Mouse (Mus musculus): ENCODE results near the gene Zfp648. TPM values are rescaled to one million over a fixed set of nuclear protein-coding genes. Genes with fewer than 3 reads are reported as not detected.

Zfp648 gene
- polyA plus RNA-seq, 1 experiment, result not detected

DNA sequence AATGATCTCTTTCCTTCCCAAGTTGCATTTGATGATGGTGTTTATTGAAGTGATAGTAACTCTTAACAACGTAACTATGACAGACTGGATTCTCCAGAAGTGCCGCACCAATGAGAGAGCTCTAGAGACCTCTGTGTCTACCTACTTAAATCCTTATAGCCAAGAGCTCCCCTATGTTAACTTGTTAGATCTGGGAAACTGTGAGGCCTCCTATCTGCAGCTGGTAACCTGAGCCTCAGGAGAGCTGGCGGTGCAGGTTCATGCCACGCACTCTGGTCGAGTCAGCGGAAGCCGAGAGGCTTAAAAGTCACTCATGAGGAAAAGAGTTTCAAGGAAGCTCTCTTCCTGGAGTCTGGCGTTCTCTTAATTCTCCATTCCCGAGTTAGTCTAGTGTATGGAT lies 33.8 kb downstream of the Zfp648 start:
- Histone ChIP-seq H3K4me3 (ENCODE audit: control insufficient read depth, insufficient read depth, low read length) (no peak overlapping the region), H3K4me1 (replicated peaks; ENCODE audit: control insufficient read depth, insufficient read depth, low read length) (no peaks in the 10 kb centered on the region), H3K27ac (ENCODE audit: control insufficient read depth, insufficient read depth, low read length) (no peak overlapping the region), H3K36me3 (ENCODE audit: control insufficient read depth, insufficient read depth, low read length) (no peaks in the 10 kb centered on the region), H3K27me3 (ENCODE audit: control insufficient read depth, insufficient read depth, low read length) (no peaks in the 10 kb centered on the region)
- WGBS, result 93% methylated on average over 9 of the region's 9 CpGs
- no peak for TF ChIP-seq CTCF (IDR thresholded peaks at IDR 0.05; ENCODE audit: borderline replicate concordance, control insufficient read depth, extremely low read depth, insufficient read depth, low read length, poor library complexity)
- no peak for TF ChIP-seq POLR2A (IDR thresholded peaks at IDR 0.05; ENCODE audit: control insufficient read depth, extremely low read depth, insufficient read depth, low read length, poor library complexity)
- no peak for DNase-seq

DNA sequence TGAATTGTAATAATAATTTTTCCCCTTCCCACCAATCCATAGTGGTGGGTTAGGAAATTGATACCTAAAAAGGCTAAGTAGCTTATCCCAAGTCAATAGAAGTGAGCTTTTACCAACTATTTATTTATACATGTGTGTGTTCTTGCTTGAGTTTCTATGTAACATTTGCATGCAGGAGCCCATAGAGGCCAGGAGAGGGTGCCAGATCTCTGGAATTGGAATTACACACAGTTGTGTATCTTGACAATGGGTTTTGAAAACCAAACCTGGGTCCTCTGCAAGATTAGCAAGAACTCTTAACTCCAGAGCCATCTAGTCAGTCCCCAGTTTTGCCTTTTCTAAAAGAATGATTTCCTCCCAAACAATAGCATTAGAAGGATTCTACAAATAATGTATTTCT lies 37.9 kb downstream of the Zfp648 start:
- no peak for TF ChIP-seq CTCF (IDR thresholded peaks at IDR 0.05; ENCODE audit: borderline replicate concordance, control insufficient read depth, extremely low read depth, insufficient read depth, low read length, poor library complexity)
- no peak for TF ChIP-seq POLR2A (IDR thresholded peaks at IDR 0.05; ENCODE audit: control insufficient read depth, extremely low read depth, insufficient read depth, low read length, poor library complexity)
- no peak for DNase-seq

DNA sequence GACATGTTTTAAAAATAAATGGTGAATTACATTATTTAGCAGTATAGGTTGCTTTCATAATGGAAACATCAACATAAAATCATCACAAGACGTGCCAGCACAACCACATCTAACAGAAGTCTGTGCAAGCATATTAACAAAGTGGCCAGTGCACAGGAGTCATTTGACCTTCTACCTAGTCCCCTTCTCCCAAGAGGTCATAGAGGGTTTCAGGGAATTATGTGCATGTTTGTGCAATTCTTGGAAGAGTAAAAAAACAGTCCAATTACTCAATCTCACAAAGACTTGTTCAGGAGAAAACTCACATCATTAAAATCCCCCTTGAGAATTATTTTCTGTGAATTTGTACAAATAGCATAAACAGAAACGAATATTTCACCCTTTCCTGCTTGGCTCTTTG lies 50.2 kb downstream of the Zfp648 start:
- Histone ChIP-seq H3K4me1 (replicated peaks; ENCODE audit: control insufficient read depth, insufficient read depth, low read length) (no peaks in the 10 kb centered on the region), H3K36me3 (ENCODE audit: control insufficient read depth, insufficient read depth, low read length) (no peaks in the 10 kb centered on the region), H3K27me3 (ENCODE audit: control insufficient read depth, insufficient read depth, low read length) (no peaks in the 10 kb centered on the region), H3K4me3 (ENCODE audit: control insufficient read depth, insufficient read depth, low read length) (no peak overlapping the region), H3K27ac (ENCODE audit: control insufficient read depth, insufficient read depth, low read length) (no peak overlapping the region)
- TF ChIP-seq POLR2A (IDR thresholded peaks at IDR 0.05; ENCODE audit: control insufficient read depth, extremely low read depth, insufficient read depth, low read length, poor library complexity), result no peak
- no peak for TF ChIP-seq CTCF (IDR thresholded peaks at IDR 0.05; ENCODE audit: borderline replicate concordance, control insufficient read depth, extremely low read depth, insufficient read depth, low read length, poor library complexity)
- WGBS, result 83% methylated on average over 2 of the region's 2 CpGs
- no peak for DNase-seq

More for the DNA sequence above, 37.9 kb downstream of the Zfp648 start:
- no peaks in the 10 kb centered on the region for H3K27me3 ChIP-seq (ENCODE audit: control insufficient read depth, insufficient read depth, low read length)
- no peaks in the 10 kb centered on the region for H3K36me3 ChIP-seq (ENCODE audit: control insufficient read depth, insufficient read depth, low read length)
- no peak overlapping the region for H3K27ac ChIP-seq (ENCODE audit: control insufficient read depth, insufficient read depth, low read length)
- no peak overlapping the region for H3K4me3 ChIP-seq (ENCODE audit: control insufficient read depth, insufficient read depth, low read length)
- H3K4me1 ChIP-seq (replicated peaks; ENCODE audit: control insufficient read depth, insufficient read depth, low read length), result no peaks in the 10 kb centered on the region

DNA sequence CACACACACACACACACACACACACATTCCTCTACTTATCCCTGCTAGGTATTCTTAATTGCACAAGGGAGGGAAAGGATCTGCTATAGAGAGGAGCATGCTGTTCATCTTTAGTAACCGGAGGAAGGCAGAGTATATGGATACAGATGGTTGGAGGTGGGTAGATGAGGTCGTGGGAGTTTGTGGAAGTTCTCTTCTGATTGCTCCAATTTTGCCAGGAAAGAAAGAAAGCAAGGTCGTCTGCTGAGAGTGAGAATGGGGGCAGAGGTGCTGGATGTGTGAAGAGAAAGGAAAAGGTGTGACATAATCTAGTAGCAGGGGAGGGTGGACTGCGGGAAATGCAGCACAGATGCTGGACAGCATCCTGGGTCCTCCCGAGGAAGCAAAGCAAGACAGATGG lies 51.8 kb downstream of the Zfp648 start:
- Histone ChIP-seq H3K27me3 (ENCODE audit: control insufficient read depth, insufficient read depth, low read length) (no peaks in the 10 kb centered on the region), H3K36me3 (ENCODE audit: control insufficient read depth, insufficient read depth, low read length) (no peaks in the 10 kb centered on the region), H3K27ac (ENCODE audit: control insufficient read depth, insufficient read depth, low read length) (no peak overlapping the region), H3K4me1 (replicated peaks; ENCODE audit: control insufficient read depth, insufficient read depth, low read length) (no peaks in the 10 kb centered on the region), H3K4me3 (ENCODE audit: control insufficient read depth, insufficient read depth, low read length) (no peak overlapping the region)
- WGBS, result 71% methylated on average over 5 of the region's 5 CpGs
- TF ChIP-seq CTCF (IDR thresholded peaks at IDR 0.05; ENCODE audit: borderline replicate concordance, control insufficient read depth, extremely low read depth, insufficient read depth, low read length, poor library complexity) (no peak), POLR2A (IDR thresholded peaks at IDR 0.05; ENCODE audit: control insufficient read depth, extremely low read depth, insufficient read depth, low read length, poor library complexity) (no peak)
- no peak for DNase-seq

All from thymus, adult 2 months (tissue).